Mouse (Mus musculus): Measurements from ENCODE around the gene Ehd4. TPM values are rescaled to one million over a fixed set of nuclear protein-coding genes. Genes with fewer than 3 reads are reported as not detected.
A peak's percentile ranks its signal among the peaks of the same experiment; 100 is the strongest.

The Ehd4 gene
- total and polyA plus RNA-seq, 3 experiments: 25.4 to 65.2 (median 39.1) TPM

GRCm38 (mm10) chr2:120144390-120144789 is 10.0 kb downstream of the Ehd4 start:
- DNase-seq: no peak

GRCm38 (mm10) chr2:120142336-120142735 is 12.1 kb downstream of the Ehd4 start:
- DNase-seq: no peak

GRCm38 (mm10) chr2:120141671-120142070 is 12.7 kb downstream of the Ehd4 start:
- no peak for DNase-seq

- DNase-seq: no peak
Observed at GRCm38 (mm10) chr2:120140326-120140725, 14.1 kb downstream of the Ehd4 start.

GRCm38 (mm10) chr2:120139091-120139490 is 15.3 kb downstream of the Ehd4 start:
- no peak for DNase-seq

GRCm38 (mm10) chr2:120137281-120137680 is 17.1 kb downstream of the Ehd4 start:
- DNase-seq: no peak

- no peak for DNase-seq
Observed at GRCm38 (mm10) chr2:120134453-120135075, 19.8 kb downstream of the Ehd4 start.

GRCm38 (mm10) chr2:120131881-120132280 is 22.5 kb downstream of the Ehd4 start:
- DNase-seq: no peak

- no peak for DNase-seq
Observed at GRCm38 (mm10) chr2:120129252-120129908, 25.0 kb downstream of the Ehd4 start.

- peak; percentile 59 for DNase-seq
Observed at GRCm38 (mm10) chr2:120128611-120129051, 25.8 kb downstream of the Ehd4 start.

GRCm38 (mm10) chr2:120128011-120128410 is 26.4 kb downstream of the Ehd4 start:
- DNase-seq: no peak

- DNase-seq: no peak
Observed at GRCm38 (mm10) chr2:120126901-120127300, 27.5 kb downstream of the Ehd4 start.

- DNase-seq: no peak
Observed at GRCm38 (mm10) chr2:120126408-120126807, 28.0 kb downstream of the Ehd4 start.

GRCm38 (mm10) chr2:120125461-120125860 is 28.9 kb downstream of the Ehd4 start:
- DNase-seq: no peak

GRCm38 (mm10) chr2:120124946-120125345 is 29.5 kb downstream of the Ehd4 start:
- no peak for DNase-seq

GRCm38 (mm10) chr2:120124096-120124495 is 30.3 kb downstream of the Ehd4 start:
- no peak for DNase-seq

- DNase-seq: no peak
Observed at GRCm38 (mm10) chr2:120122983-120123382, 31.4 kb downstream of the Ehd4 start.

GRCm38 (mm10) chr2:120117346-120117745 is 37.1 kb downstream of the Ehd4 start:
- DNase-seq: no peak

- DNase-seq: no peak
Observed at GRCm38 (mm10) chr2:120116362-120116761, 38.0 kb downstream of the Ehd4 start.

GRCm38 (mm10) chr2:120114977-120115376 is 39.4 kb downstream of the Ehd4 start:
- no peak for DNase-seq

GRCm38 (mm10) chr2:120113963-120114362 is 40.4 kb downstream of the Ehd4 start:
- no peak for DNase-seq

- DNase-seq: no peak
Observed at GRCm38 (mm10) chr2:120113476-120113875, 40.9 kb downstream of the Ehd4 start.

- no peak for DNase-seq
Observed at GRCm38 (mm10) chr2:120111596-120111995, 42.8 kb downstream of the Ehd4 start.

- DNase-seq: no peak
Observed at GRCm38 (mm10) chr2:120111172-120111571, 43.2 kb downstream of the Ehd4 start.

Data from adrenal gland, adult 2 months (tissue).